Mouse (Mus musculus): ENCODE results near the gene Ptx4. TPM values are rescaled to one million over a fixed set of nuclear protein-coding genes. Genes with fewer than 3 reads are reported as not detected.

Ptx4 gene
- polyA plus RNA-seq, 1 experiment from 2014 or later: not detected

DNA sequence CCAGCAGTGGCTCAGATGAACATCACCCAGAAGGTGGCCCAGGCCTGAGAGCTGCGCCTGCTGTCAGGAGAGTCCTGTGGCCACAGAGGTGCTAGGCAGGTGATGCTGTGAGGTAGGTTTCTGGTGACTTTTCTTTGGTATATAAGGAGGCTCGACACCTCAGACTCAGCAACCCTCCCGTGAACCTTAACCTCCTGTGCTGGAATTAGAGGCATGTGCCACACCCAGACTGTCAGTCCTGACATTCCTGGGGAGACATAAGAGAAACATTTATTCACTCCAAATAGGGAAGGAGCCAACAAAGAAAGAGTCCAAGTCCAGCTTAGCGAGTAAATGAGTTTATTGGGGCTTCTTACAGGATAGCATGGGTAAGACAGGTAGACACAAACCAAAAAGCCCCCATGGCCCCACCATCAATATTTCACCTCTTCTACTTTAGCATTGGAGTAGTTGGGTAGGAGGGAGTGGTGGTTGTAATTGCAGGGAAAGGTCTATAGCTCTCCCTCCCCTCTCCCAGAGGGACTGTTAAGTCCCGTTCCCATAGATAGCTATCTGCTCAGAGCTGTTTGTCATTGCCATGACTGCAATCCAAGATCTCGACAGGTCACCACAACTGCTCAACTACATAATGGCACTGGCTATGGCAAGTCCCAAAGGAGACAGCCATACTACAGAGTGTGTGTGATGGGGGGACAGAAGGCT is 45.6 kb downstream of the Ptx4 start:
- WGBS: 77% methylated on average over 6 of the region's 6 CpGs

DNA sequence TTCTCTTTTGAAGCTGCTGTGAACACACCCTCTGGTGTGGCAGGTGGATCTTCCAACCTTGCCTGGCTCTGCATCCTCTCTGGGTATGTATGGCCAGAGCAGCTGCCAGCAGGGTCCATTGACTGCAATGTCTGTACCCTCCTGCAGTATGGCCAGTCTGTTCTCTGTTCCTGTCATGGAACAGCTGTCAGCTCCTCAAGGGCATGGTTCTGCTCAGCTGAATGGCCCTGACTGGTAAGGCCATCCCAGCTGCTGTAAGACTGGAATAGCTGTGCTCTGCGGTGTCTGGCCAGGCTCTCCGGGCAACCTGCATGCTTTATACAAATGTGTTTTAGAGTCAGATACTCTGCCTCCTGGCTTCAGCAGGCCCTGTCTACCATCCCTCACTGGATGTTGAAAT is 49.1 kb downstream of the Ptx4 start:
- Histone ChIP-seq H3K4me3 (no peak overlapping the region), H3K9me3 (no peaks in the 10 kb centered on the region), H3K27me3 (no peaks in the 10 kb centered on the region), H3K4me1 (no peaks in the 10 kb centered on the region), H3K9ac (replicated peaks) (no peak overlapping the region), H3K27ac (replicated peaks) (no peak overlapping the region), H3K4me2 (replicated peaks) (no peak overlapping the region), H3K36me3 (no peaks in the 10 kb centered on the region)
- ATAC-seq (replicated peaks): no peak
- 95% methylated on average over 2 of the region's 2 CpGs for WGBS

More for the DNA sequence above, 45.6 kb downstream of the Ptx4 start:
- ATAC-seq (replicated peaks): no peak
- no peaks in the 10 kb centered on the region for H3K4me1 ChIP-seq
- H3K4me3 ChIP-seq: no peak overlapping the region
- H3K9me3 ChIP-seq: no peaks in the 10 kb centered on the region
- H3K9ac ChIP-seq (replicated peaks): no peak overlapping the region
- H3K27me3 ChIP-seq: no peaks in the 10 kb centered on the region
- no peak overlapping the region for H3K27ac ChIP-seq (replicated peaks)
- H3K4me2 ChIP-seq (replicated peaks): no peak overlapping the region
- peaks cover 3% of the 10 kb centered on the region; the same call in 1 of the 2 replicates for H3K36me3 ChIP-seq

DNA sequence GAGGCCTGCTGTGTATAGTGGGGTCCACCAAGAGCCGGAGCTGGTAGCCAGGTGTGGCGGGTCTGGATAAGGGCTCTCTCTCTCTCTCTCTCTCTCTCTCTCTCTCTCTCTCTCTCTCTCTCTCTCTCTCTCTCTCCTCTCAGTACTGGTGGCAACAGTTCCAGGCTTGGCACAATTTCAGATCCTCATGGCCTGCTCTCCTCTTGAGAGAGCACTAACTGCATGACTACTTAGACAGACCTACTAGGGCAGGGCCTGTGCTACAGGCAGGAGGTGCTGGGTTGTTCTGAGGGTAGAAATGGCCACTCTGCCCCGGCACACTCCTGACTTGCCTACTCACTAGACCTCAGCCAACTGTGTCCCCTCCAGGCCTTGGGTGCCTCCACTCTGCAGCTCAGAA is 52.0 kb downstream of the Ptx4 start:
- Histone ChIP-seq H3K27me3 (no peaks in the 10 kb centered on the region), H3K4me3 (no peak overlapping the region), H3K9me3 (no peaks in the 10 kb centered on the region), H3K27ac (replicated peaks) (no peak overlapping the region), H3K4me1 (no peaks in the 10 kb centered on the region), H3K9ac (replicated peaks) (no peak overlapping the region), H3K36me3 (no peaks in the 10 kb centered on the region), H3K4me2 (replicated peaks) (no peak overlapping the region)
- no peak for ATAC-seq (replicated peaks)
- 74% methylated on average over 3 of the region's 3 CpGs for WGBS

Other genes starting within 250 kb of the Ptx4 start
- gene Nubp2, start 234.4 kb upstream of the Ptx4 start, polyA plus RNA-seq (2015; fragmentation: Nextera tagmentation; extraction: Ambion mirVana): 73.2 and 74.2 TPM in 2 replicates
- 81.5 and 82.5 TPM in 2 replicates for gene Spsb3, start 234.1 kb upstream of the Ptx4 start, polyA plus RNA-seq (2015; fragmentation: Nextera tagmentation; extraction: Ambion mirVana)
- gene Eme2, start 225.7 kb upstream of the Ptx4 start, polyA plus RNA-seq (2015; fragmentation: Nextera tagmentation; extraction: Ambion mirVana): 32.8 and 34.6 TPM in 2 replicates
- 77.6 and 82.2 TPM in 2 replicates for gene Mrps34, start 225.6 kb upstream of the Ptx4 start, polyA plus RNA-seq (2015; fragmentation: Nextera tagmentation; extraction: Ambion mirVana)
- gene Nme3, start 224.3 kb upstream of the Ptx4 start, polyA plus RNA-seq (2015; fragmentation: Nextera tagmentation; extraction: Ambion mirVana): 69.6 and 72.6 TPM in 2 replicates
- 89.4 and 90.6 TPM in 2 replicates for gene Mapk8ip3, start 183.8 kb upstream of the Ptx4 start, polyA plus RNA-seq (2015; fragmentation: Nextera tagmentation; extraction: Ambion mirVana)
- 101 and 114 TPM in 2 replicates for gene Jpt2, start 160.1 kb upstream of the Ptx4 start, polyA plus RNA-seq (2015; fragmentation: Nextera tagmentation; extraction: Ambion mirVana)
- gene Cramp1l, start 105.0 kb upstream of the Ptx4 start, polyA plus RNA-seq (2015; fragmentation: Nextera tagmentation; extraction: Ambion mirVana): 7.6 and 8.5 TPM in 2 replicates
- gene Ift140, start 104.7 kb upstream of the Ptx4 start, polyA plus RNA-seq (2015; fragmentation: Nextera tagmentation; extraction: Ambion mirVana): 24.0 and 25.4 TPM in 2 replicates
- 10.5 and 11.5 TPM in 2 replicates for gene Tmem204, start 37.2 kb upstream of the Ptx4 start, polyA plus RNA-seq (2015; fragmentation: Nextera tagmentation; extraction: Ambion mirVana)
- gene Telo2, start 4.8 kb upstream of the Ptx4 start, polyA plus RNA-seq (2015; fragmentation: Nextera tagmentation; extraction: Ambion mirVana): 54.6 and 57.2 TPM in 2 replicates
- gene Clcn7, start 12.6 kb downstream of the Ptx4 start, polyA plus RNA-seq (2015; fragmentation: Nextera tagmentation; extraction: Ambion mirVana): 28.8 and 30.4 TPM in 2 replicates
- not detected in 2 replicates for gene Ccdc154, start 41.7 kb downstream of the Ptx4 start, polyA plus RNA-seq (2015; fragmentation: Nextera tagmentation; extraction: Ambion mirVana)
- gene Gm38655, start 54.7 kb downstream of the Ptx4 start, polyA plus RNA-seq (2015; fragmentation: Nextera tagmentation; extraction: Ambion mirVana): not detected in 2 replicates
- 35.7 and 37.8 TPM in 2 replicates for gene BC003965, start 63.8 kb downstream of the Ptx4 start, polyA plus RNA-seq (2015; fragmentation: Nextera tagmentation; extraction: Ambion mirVana)
- gene Unkl, start 67.6 kb downstream of the Ptx4 start, polyA plus RNA-seq (2015; fragmentation: Nextera tagmentation; extraction: Ambion mirVana): 10.6 and 14.2 TPM in 2 replicates
- gene Gnptg, start 119.4 kb downstream of the Ptx4 start, polyA plus RNA-seq (2015; fragmentation: Nextera tagmentation; extraction: Ambion mirVana): 85.5 and 85.7 TPM in 2 replicates
- gene Tsr3, start 119.4 kb downstream of the Ptx4 start, polyA plus RNA-seq (2015; fragmentation: Nextera tagmentation; extraction: Ambion mirVana): 66.2 and 69.2 TPM in 2 replicates
- 7.2 and 10.1 TPM in 2 replicates for gene Baiap3, start 135.6 kb downstream of the Ptx4 start, polyA plus RNA-seq (2015; fragmentation: Nextera tagmentation; extraction: Ambion mirVana)
- 680 and 683 TPM in 2 replicates for gene Ube2i, start 153.9 kb downstream of the Ptx4 start, polyA plus RNA-seq (2015; fragmentation: Nextera tagmentation; extraction: Ambion mirVana)
- gene Prss34, start 177.6 kb downstream of the Ptx4 start, polyA plus RNA-seq (2015; fragmentation: Nextera tagmentation; extraction: Ambion mirVana): 0.18 TPM in 1 of 2 replicates, not detected in the other
- not detected in 2 replicates for gene Prss28, start 187.9 kb downstream of the Ptx4 start, polyA plus RNA-seq (2015; fragmentation: Nextera tagmentation; extraction: Ambion mirVana)
- not detected in 2 replicates for gene Prss29, start 197.9 kb downstream of the Ptx4 start, polyA plus RNA-seq (2015; fragmentation: Nextera tagmentation; extraction: Ambion mirVana)
- gene Tpsab1, start 224.8 kb downstream of the Ptx4 start, polyA plus RNA-seq (2015; fragmentation: Nextera tagmentation; extraction: Ambion mirVana): not detected in 2 replicates
- gene Tpsb2, start 245.5 kb downstream of the Ptx4 start, polyA plus RNA-seq (2015; fragmentation: Nextera tagmentation; extraction: Ambion mirVana): not detected in 2 replicates
- 0.77 and 0.94 TPM in 2 replicates for gene Tpsg1, start 248.5 kb downstream of the Ptx4 start, polyA plus RNA-seq (2015; fragmentation: Nextera tagmentation; extraction: Ambion mirVana)

Data from forebrain, embryonic 15.5 days (tissue).